Mouse (Mus musculus): ENCODE measurements around the gene Cbfa2t3.

Gene Cbfa2t3

DNA sequence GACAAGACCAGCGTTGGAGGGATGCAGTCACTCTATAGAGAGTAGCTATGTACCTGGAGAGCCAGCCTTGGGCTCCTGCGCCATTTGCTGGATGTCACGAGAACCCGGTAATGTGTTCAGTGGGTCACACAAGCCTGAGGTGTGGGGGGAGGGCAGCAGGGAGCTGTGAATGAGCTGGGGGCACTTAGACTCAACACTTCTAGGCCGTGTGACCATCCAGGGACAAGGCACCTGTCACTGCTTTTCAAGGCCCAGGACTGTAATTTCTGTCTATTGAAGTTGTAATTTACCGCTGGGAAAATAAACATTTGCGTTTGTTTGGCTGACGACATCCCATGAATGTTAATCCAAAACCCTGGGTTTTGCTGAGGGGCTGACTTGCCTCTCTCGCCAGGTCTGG, 12.0 kb downstream of the Cbfa2t3 start:
- no peak for DNase-seq

DNA sequence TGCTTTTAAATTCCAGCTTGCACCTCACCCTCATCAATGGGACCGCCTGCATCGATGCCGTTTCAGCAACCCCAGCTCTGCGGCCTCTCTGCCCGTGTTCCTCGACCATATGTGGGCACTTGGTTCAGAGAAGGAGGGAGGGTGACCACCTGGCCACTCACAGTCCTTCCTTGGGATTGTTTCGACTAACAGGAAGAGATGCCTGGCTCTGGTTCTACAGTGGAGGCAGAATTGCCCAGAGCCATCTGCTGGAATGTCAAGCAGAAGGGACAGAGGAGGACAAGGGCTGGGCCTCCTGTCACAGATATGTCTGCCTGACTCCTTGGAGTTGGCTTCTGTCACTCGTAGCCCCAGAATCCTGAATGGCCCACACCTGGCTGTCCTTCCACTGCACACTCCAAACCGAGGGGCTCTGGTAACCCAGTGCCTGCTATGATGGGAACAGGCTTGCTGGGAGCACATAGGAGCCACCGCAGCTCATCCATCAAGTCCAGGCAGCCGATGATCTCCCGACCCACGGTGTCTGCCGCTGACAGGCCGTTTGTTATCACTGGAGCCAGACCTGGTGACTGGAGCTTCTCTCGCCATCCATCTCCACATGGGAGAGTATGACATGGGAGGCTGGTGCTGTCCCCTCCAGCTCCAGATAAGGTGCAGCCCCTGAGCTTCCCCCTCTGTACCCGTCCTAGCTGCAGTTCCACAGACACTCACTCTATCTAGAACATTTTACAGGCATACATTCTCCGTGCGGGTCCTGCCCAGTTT, 13.6 kb downstream of the Cbfa2t3 start:
- DNase-seq = no peak

DNA sequence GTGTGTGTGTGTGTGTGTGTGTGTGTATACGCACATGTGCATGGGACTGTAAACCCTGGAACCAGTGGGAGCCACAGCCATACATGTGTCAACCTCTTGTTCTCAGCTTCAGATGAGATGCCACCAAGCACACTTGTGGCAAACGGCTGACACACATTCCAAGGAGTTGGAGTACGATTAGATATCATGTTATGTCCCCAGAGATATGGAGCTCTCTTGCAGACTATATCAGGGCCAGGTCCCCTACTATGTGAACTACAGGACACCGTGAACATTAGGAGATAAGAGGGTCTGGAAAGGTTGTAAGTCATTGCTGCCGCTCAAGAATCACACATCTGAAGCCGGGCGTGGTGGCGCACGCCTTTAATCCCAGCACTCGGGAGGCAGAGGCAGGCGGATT, 16.1 kb downstream of the Cbfa2t3 start:
- no peak for DNase-seq

DNA sequence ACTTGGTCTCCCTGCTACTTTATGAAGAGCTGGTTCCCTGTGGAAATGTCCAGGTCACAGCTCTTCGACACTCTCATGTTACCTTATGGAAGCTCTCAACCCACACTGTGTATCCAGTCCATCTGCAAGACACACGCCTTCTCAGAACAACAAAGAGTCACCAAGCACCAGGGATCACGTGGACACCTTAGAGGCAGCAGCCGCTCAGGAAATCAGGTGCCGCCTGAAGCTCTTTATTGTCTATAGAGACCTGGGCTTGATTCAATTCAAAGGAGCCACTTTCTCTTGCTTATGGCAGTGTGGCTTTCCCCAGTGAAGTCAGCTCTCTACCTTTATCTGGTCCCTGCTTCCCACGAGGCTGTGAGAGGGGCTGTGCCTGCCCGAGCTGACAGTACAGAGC, 18.7 kb downstream of the Cbfa2t3 start:
- peak; percentile 57 for DNase-seq

DNA sequence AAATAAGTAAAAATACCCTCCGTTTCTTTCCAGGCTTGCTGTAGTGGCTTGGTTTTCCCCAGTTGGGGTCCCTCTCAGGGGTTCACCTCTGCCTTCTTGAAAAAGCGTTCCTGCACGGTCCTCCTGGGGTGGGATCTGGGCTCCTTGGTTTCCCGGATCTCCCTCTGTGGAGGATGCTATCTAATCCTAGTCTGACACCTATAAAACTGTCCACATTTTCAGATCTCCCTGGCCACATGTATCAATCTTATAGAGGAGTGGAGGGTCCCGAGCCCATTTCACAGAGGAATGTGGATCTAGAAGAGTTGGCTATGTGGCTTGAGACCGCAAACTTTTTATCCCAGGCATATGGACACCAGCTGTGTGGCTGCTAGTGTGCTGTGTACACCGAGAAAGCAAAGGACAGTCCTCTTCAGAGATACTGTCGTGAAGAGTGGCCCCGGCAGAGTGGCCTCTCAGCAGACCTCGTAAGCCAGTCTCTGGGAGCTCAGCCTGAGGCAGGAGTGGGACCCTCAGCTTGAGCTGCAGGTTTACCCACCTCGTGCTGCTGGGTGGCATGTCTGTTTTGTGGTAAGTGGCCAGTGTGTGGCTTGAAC, 19.5 kb downstream of the Cbfa2t3 start:
- DNase-seq = no peak

DNA sequence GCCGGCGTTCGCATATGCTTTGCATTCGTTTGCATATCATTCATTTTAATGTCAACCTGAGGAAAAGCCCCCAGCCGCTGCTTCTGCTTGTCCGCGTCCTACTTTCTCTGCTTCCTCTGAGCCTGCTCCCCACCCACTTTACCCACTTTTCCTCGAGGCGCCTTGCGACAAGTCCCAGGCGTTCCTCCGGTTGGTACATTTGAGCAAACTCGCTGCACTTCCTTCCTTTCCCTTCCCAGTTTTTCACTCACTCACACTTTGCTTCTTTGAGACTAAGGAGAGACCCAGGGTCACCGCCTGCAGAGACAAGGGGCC, 20.1 kb downstream of the Cbfa2t3 start:
- DNase-seq = no peak

DNA sequence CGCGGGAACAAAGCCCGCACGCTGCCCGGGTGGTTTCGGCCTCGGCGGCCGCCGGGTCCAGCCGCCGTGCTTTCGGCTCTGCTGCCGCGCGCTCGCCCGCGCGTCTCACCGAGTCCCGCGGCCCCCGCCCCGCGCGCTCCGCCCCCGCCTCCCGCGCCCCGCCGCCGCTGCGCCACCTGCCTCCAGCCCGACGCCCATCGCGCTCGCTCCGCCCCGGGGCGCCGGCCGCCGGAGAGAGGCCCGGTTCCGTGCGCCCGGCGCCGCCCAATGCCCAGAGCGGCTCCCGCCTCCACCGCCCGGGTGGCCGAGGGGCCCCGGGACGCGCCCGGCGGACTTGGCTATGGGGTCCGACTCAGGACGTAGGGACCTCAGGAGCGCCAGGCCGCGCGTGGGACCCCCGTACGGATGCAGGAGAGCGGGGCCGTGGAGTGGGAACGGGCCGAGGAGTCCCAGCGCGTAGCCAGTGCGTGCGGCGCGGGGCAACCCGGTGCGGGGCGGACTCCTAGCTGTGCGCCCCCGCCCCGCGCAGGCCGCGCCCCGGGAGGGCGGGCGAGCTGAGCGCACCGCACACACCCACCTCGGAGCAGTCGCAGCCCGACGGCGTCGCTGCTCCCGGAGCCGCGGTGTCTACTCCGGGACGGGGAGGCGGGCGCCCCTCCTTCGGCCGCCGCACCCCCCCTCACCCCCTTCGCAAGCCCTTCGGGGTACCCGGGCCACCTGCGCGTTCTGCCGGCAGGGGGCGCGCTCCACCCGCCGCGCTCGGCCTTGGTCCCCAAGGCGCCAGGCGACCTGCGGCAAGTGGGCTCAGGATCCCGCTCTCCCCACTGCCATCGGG, 20.6 kb downstream of the Cbfa2t3 start:
- DNase-seq = peak; percentile 96

DNA sequence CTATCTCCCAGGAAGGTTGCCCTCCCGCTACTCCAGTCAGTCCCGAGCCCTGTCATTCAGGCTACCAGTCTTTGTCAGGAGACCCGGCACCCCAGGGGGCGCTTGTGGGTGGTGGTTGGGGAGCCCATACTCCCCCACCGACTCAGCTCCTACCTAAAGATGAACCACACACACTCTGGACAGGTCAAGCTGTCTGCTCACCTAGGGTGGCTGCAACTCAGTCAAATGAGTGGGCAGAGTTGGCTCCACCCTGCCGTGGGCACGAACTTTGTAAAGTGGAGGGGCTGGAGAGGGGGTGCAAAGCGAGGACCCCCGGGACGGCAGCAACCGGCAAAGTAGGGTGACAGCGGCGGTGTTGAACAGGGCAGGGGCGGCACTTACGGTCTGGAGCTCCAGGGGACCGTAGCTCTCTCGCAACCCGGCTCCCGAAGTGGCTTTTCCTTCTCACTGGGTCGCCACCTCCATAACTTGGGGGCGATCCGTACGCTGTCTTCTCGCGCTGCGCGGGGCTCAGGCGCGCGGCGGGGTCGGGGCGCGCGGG, 21.4 kb downstream of the Cbfa2t3 start:
- DNase-seq = peak; percentile 91

DNA sequence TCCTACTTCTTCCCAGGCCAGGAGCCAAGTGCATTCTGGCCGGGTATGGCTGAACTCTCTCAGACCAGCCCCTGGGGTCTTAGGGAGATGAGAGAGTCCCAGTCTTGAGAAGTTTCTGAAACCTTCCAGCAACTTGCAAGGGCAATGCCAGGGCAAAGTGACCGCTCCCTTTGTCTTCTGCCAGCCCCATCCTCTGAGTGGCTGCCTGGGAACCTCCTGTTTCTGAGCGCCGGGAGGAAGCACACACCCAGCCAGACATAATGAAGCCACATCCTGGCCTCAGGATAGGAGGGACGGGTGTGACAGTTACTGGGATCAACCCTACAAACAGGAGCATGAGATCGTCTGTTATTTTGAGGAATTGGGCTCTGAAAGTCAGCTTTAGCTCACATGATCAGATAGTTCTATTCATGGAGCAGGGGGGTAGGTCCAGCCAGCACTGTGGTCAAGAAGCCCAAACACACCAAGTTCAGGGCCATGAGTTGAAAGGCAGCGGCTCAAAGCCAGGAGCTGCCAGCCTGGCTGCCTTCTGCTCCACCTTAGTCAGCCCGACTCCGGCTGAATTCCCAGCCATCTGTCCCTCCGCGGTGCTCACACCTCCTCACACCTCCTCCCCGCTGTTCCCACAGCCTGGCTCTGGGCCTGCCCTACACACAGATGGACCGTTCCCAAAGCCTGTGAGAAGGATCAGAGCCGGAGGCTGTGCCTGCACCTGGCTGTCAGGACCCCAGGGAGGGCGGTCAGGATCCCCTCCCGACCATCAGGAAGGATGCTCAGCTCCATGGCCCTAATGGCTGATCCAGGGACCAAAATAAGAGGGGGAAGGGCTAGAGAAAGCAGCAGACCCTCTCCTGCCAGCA, 22.1 kb downstream of the Cbfa2t3 start:
- DNase-seq = peak; percentile 38

DNA sequence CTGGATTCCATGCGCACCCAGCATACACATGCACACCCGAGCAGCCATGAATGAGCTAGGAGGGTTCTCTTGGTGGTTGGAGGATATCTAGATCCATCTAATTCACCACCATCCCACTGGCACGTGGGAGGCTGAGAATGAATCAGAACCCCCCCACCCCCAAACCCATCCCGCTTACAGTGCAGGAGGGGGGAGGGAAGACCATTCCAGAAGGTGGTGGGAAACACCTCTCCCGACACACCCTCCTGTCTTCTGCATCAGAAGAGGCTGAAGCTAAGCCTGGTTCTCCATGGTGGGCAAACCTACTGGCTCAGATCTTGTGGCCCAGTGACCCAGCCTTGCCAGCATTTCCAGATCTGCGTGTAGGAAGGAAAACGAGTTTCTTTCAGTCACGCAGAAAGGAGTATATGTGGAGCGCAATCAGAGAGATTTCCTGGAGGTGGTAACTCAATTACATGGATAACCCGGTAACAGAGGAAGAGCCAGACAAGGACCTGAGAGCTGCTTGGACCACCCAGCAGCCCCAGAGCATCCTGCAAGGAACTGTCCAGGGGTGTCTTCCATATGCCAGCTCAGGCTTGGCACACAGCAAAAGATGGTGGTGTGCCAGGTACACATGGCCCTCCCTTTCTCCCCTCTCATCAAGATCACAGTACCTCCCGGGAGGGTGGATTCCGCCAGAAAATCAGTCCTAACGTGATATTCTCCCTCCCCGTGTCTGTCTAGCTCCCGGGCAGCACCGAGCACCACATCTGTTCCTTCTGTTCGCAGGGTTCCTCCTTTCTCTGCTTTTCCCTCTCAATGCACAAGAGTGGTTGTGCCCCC, 23.1 kb downstream of the Cbfa2t3 start:
- DNase-seq = no peak

DNA sequence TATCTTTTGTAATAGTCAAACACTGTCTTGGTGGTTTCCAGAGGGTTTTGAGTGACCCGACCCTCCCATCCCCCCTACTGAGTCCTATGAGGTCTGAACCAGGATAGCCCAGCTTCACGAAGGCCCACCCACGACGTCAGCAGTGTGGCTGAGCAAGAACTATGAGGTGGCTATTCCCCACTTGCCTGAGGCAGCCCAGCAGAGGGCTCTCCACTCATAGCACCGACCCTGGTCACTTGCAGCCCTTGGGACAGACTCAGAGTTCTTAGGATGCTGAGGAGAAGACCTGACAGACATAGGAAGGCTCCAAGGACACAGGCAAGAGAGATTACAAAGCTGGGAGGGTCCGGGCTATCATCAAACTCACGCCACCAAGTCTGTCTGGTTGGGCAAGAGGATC, 23.9 kb downstream of the Cbfa2t3 start:
- DNase-seq = no peak

DNA sequence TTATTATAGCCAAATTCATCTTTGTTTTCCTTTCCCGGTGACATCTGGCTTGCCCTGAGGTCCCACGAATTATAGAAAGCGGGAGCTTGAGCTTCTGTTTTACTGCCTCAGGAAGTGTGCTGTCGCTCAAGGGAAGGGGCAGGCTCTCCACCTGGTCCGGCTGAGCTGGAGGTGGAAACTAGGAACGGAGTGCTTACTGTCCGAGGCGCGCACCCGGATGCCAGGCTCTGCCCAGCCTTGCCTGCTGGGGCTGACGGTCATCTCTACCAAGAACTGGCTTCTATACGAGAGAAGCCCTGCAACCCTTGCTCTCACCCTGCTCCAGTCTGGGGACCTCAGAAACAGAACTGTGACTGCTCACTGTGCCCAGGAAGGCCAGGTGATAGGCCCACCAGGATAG, 24.9 kb downstream of the Cbfa2t3 start:
- DNase-seq = no peak

DNA sequence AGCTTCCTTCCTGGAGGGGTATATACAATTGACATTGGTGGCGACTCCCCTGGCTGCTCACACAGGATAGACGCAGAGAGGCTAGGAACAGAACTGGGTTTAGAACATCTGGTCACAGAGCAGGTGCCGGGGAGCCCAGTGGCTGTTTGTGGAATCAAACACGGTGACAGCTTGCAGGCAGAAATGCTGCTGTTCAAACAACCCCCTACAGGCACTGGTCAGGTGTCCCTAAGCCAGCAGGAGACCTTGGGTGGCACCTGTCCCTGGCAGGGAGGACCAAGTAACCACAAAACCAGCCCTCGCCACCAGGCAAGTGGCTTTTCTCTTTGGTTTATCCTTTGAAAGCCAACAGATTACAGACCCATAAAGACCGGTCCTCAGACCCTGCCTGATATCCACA, 27.0 kb downstream of the Cbfa2t3 start:
- DNase-seq = no peak

DNA sequence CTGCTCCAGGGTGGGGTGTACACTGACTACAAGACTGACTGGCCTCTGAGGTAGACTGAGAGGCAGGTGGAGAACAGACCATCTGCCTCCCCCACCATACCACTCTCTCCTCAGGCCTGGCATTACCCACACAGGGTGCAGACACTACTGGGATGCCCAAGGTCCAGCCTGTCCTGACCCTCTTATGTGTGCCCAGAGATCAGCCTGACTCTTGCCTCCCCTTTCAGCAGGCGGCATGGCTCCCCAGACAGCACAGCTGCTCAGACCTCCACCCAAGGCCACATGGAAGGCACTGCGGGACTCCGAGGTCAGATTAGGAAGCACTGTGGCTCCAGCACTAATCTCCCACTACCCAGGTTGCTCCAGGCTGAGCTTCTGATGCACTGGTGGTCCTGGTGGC, 28.2 kb downstream of the Cbfa2t3 start:
- no peak for DNase-seq

DNA sequence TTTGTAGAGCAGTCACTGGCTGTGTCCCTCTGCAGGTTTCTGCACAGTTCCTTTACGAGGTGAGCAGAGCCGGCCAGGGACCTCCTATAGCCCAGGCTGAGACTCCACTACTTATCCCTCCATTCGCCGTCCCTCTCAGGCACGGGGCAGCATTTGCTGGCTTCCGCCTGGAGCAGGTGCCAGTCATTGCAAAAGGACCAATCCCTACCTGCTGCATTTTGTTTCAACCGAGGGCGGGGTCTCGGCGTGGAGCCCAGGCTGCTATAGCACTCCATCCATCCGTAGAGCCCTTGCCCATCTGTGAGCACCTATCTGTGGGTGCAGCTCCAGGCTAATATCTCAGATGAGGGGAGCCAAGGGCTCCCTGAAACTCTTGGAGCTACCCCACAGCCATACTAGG, 28.9 kb downstream of the Cbfa2t3 start:
- no peak for DNase-seq

DNA sequence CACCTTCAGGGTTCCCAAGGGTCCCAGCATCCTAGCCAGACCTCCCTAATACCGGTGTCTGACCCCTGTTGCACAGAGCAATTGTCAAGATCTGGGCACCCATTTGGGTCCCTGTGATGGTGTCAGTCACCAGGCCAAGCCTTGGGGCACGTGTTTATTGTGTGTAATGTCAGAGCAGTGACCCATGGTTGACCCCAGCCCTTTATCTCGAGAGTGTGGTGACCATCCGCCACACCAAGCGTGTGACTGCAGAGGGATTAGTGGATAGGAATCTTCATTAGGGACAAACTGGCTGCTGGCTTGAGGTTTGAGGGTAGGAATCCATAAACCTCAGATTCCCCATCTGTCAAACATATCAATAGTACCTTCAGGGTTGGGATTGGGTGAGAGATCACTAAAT, 29.5 kb downstream of the Cbfa2t3 start:
- DNase-seq = no peak

DNA sequence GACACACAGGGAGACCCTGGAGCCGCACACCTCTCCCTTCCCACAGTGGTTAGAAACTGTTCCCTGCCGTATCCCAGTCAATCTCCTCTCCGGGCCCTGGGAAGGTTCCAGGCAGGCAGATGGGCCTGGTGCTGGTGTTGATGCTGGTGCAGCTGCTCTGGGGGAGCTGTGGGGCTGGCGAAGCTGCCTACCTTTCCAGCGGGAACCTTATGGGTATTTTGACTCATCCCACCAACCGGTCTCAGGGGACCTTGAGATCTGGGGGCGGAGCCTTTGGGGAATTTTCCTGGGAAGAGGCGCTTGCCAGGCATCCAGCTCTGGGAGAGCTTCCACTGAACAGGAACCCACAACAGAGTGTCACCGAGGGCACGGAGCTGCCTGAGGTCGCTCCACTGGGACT, 31.1 kb downstream of the Cbfa2t3 start:
- DNase-seq = no peak

DNA sequence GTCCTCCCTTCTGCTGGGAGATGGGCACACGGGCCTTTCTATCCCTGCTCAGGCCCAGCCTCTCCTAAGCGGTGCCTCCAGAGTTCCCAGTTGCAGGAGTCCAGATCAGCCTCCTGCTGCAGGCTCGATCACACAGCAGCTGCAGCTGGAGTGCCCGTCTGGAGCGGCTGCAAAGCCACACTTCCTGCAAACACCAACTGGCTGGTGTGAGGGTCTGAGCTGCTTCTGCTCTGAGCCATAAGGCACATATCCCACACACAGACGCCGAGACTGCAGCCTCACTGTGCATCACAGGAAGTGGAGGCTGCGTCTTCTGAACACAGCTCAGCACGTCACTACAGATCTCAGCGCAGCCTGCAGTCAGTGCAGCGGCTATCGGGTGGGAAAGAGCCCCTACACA, 32.1 kb downstream of the Cbfa2t3 start:
- peak; percentile 76 for DNase-seq

DNA sequence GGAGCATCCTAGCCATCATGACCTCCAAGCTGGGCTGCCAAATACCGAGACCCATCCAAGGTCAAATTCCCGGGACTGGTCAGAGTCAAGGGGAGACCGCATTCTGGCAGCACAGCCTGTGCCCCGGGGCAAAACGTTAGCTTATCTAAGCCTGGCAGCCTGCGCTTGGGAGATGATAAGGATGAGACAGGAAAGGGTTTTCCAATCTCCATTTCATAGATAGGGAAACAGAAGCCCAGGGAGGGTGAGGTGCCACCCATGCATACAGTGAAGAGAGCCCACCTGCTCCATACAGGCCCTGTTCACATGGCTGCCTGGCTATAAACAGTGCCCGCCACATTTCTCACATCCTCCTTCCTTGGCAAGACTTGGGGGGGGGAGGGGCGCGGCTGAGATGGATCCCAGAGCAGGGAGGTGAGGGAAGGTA, 32.6 kb downstream of the Cbfa2t3 start:
- DNase-seq = no peak

DNA sequence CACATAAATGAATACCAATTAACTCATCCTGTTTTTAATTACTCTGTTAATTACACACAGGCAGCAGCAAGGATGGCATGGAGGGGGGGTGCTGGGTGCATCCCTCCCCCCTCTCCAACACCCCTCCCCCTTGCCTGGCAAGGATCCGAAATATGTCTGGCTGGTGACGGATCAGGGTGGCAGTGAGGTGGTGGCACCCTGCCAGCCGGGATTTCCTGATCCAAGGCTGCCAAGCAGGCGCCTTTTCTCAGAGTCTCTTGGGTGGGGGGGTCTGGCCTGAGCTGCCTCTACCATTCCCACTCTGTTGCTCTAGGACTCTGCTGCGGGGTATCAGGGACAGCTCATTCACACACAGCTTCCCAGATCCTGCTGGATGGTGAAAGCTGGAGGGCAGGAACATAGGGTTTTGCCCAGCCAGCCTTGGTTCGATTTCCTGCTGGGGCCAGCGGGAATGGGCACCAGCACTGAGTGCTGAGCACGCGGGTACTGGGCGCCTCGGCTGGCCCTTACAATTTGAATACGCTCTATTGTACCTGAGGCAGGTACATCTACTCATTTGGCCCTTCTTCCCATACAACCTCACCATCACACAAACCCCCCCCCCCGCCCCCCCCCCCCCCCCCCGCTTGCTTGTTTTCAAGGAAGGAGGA, 33.1 kb downstream of the Cbfa2t3 start:
- no peak for DNase-seq

DNA sequence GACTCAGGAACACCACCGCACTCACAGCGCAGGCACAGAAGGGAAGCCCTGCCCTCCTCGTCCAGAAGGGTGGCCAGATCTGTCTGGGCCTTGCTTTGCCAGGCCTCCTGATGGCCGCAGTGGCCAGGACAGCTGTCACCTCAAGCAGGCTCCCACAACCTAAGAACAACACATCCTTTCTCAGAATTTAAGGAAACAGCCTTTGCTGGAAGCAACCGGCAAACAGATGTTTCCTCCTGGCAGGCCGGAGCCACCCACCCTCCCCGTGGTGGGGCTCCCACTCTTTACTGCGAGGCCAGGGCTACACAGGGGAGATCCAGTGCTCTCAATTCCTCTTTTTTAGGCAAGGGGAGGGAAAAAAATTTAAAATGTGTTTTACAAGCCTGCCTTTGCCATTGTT, 33.7 kb downstream of the Cbfa2t3 start:
- no peak for DNase-seq
